Mouse (Mus musculus): ENCODE measurements around the gene Eno4. TPM values are rescaled to one million over a fixed set of nuclear protein-coding genes. Genes with fewer than 3 reads are reported as not detected.

The Eno4 gene
- polyA plus RNA-seq, 1 experiment from 2014 or later: 1.1 TPM

DNA sequence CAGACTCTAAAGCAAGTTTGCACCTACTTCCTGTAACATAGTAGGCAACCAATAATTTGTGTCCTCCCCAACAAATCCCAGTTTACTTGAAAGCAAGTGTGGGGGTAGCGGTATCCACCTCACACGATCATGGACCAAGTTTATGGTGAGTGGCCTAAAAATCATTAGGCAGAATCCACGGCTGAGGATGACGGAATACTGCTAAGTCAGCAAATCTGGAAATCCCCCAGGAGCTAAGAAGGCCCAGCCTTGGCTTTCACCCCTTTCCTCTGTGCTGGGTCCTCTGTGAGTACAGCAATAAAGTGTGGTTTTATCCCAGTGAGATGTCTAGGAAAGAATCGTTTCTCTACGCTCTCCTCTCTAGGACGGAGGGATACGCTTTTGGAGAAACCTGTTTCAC is 11.6 kb downstream of the Eno4 start:
- ATAC-seq (no peak), DNase-seq (ENCODE audit: low spot score) (no peak)
- no peak overlapping the region for H3K4me3 ChIP-seq (ENCODE audit: low read depth, low read length)
- 0 out of 2 replicates have a peak, but pooled peaks cover 4% of the 10 kb centered on the region for H3K27me3 ChIP-seq (replicated peaks; ENCODE audit: control insufficient read depth, insufficient read depth, low read length)
- no peaks in the 10 kb centered on the region for H3K9me3 ChIP-seq (replicated peaks; ENCODE audit: control insufficient read depth, low read length)
- 91% methylated on average over 8 of the region's 8 CpGs for WGBS
- H3K27ac ChIP-seq (ENCODE audit: low read depth, low read length): no peak overlapping the region
- no peak overlapping the region for H3K9ac ChIP-seq (ENCODE audit: low read length)
- no peak overlapping the region for H3K4me2 ChIP-seq (ENCODE audit: low read length)
- H3K4me1 ChIP-seq (ENCODE audit: control insufficient read depth, insufficient read depth, low read length): no peaks in the 10 kb centered on the region
- no peaks in the 10 kb centered on the region for H3K36me3 ChIP-seq (ENCODE audit: control insufficient read depth, insufficient read depth, low read length)

DNA sequence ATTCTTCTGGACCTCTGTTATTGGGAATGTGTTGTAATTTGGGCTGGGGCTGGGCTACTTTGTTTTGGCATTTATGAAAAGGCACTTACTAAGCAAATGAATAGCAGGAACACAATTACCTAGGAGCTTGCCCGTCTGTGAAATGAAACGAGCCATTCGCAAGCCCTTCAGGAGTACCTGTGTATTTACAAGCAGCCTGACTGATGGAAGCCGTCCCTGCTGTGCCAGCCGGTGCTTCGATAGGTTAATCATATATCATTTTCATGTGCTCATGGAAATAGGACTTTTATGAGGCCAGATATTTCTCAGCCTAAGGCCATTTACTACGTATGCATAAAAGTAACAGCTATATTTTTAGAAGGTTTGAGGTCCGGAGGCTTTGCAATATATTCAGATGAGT is 19.8 kb downstream of the Eno4 start:
- 41% methylated on average over 8 of the region's 8 CpGs for WGBS
- Histone ChIP-seq H3K36me3 (ENCODE audit: control insufficient read depth, insufficient read depth, low read length) (no peaks in the 10 kb centered on the region), H3K4me2 (ENCODE audit: low read length) (no peak overlapping the region), H3K27me3 (replicated peaks; ENCODE audit: control insufficient read depth, insufficient read depth, low read length) (peaks cover 5% of the 10 kb centered on the region; the same call in 1 of the 2 replicates), H3K4me1 (ENCODE audit: control insufficient read depth, insufficient read depth, low read length) (no peaks in the 10 kb centered on the region), H3K4me3 (ENCODE audit: low read depth, low read length) (no peak overlapping the region), H3K9me3 (replicated peaks; ENCODE audit: control insufficient read depth, low read length) (no peaks in the 10 kb centered on the region), H3K27ac (ENCODE audit: low read depth, low read length) (no peak overlapping the region), H3K9ac (ENCODE audit: low read length) (no peak overlapping the region)
- ATAC-seq (no peak), DNase-seq (ENCODE audit: low spot score) (no peak)

GRCm38 (mm10) chr19:58968731-58969506 is 25.7 kb downstream of the Eno4 start:
- DNase-seq (ENCODE audit: low spot score): peak; percentile 66
- H3K36me3 ChIP-seq (ENCODE audit: control insufficient read depth, insufficient read depth, low read length): no peaks in the 10 kb centered on the region
- H3K4me1 ChIP-seq (ENCODE audit: control insufficient read depth, insufficient read depth, low read length): 0 out of 2 replicates have a peak, but pooled peaks cover 8% of the 10 kb centered on the region
- no peak overlapping the region for H3K27ac ChIP-seq (ENCODE audit: low read depth, low read length)
- H3K4me3 ChIP-seq (ENCODE audit: low read depth, low read length): no peak overlapping the region
- no peaks in the 10 kb centered on the region for H3K9me3 ChIP-seq (replicated peaks; ENCODE audit: control insufficient read depth, low read length)
- no peak overlapping the region for H3K9ac ChIP-seq (ENCODE audit: low read length)
- 7% methylated on average over 15 of the region's 15 CpGs for WGBS
- 0 out of 2 replicates have a peak, but pooled peaks cover 12% of the 10 kb centered on the region for H3K27me3 ChIP-seq (replicated peaks; ENCODE audit: control insufficient read depth, insufficient read depth, low read length)
- peak overlapping the region; percentile 18; the same call in 1 of the 2 replicates for H3K4me2 ChIP-seq (ENCODE audit: low read length)
- peak; percentile 73; the same call in 1 of the 2 replicates for ATAC-seq

DNA sequence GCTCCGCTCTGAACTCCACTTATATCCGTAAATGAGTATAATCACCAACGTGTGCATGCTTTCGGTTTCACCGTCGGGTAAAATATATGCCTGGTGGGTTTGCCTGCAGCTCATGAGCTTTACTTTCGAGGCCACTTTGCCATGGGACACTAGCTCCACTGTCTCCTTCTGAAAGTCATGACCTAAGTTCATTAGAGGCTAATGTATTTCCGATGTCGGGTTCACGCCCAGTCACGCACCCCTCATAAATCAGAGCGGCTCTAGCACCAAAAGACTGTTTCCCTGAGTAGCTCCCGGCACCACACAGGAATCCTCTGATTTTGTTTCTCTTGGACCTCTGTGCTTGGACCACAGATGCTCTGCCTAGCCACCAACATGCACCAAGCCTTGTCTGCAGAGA is 27.6 kb downstream of the Eno4 start:
- ATAC-seq: no peak
- Histone ChIP-seq H3K9me3 (replicated peaks; ENCODE audit: control insufficient read depth, low read length) (no peaks in the 10 kb centered on the region), H3K27me3 (replicated peaks; ENCODE audit: control insufficient read depth, insufficient read depth, low read length) (0 out of 2 replicates have a peak, but pooled peaks cover 12% of the 10 kb centered on the region), H3K4me1 (ENCODE audit: control insufficient read depth, insufficient read depth, low read length) (0 out of 2 replicates have a peak, but pooled peaks cover 8% of the 10 kb centered on the region), H3K4me3 (ENCODE audit: low read depth, low read length) (no peak overlapping the region), H3K4me2 (ENCODE audit: low read length) (no peak overlapping the region), H3K27ac (ENCODE audit: low read depth, low read length) (no peak overlapping the region), H3K36me3 (ENCODE audit: control insufficient read depth, insufficient read depth, low read length) (0 out of 2 replicates have a peak, but pooled peaks cover 5% of the 10 kb centered on the region), H3K9ac (ENCODE audit: low read length) (no peak overlapping the region)
- no peak for DNase-seq (ENCODE audit: low spot score)
- WGBS: 91% methylated on average over 13 of the region's 13 CpGs

- ATAC-seq (no peak), DNase-seq (ENCODE audit: low spot score) (no peak)
- 86% methylated on average over 8 of the region's 8 CpGs for WGBS
- H3K27ac ChIP-seq (ENCODE audit: low read depth, low read length): no peak overlapping the region
- H3K4me3 ChIP-seq (ENCODE audit: low read depth, low read length): no peak overlapping the region
- no peaks in the 10 kb centered on the region for H3K9me3 ChIP-seq (replicated peaks; ENCODE audit: control insufficient read depth, low read length)
- 0 out of 2 replicates have a peak, but pooled peaks cover 9% of the 10 kb centered on the region for H3K27me3 ChIP-seq (replicated peaks; ENCODE audit: control insufficient read depth, insufficient read depth, low read length)
- no peak overlapping the region for H3K4me2 ChIP-seq (ENCODE audit: low read length)
- H3K4me1 ChIP-seq (ENCODE audit: control insufficient read depth, insufficient read depth, low read length): peaks cover 10% of the 10 kb centered on the region; the same call in 1 of the 2 replicates
- H3K36me3 ChIP-seq (ENCODE audit: control insufficient read depth, insufficient read depth, low read length): 0 out of 2 replicates have a peak, but pooled peaks cover 5% of the 10 kb centered on the region
- H3K9ac ChIP-seq (ENCODE audit: low read length): no peak overlapping the region
Measured at GRCm38 (mm10) chr19:58974126-58974525, 30.9 kb downstream of the Eno4 start.

DNA sequence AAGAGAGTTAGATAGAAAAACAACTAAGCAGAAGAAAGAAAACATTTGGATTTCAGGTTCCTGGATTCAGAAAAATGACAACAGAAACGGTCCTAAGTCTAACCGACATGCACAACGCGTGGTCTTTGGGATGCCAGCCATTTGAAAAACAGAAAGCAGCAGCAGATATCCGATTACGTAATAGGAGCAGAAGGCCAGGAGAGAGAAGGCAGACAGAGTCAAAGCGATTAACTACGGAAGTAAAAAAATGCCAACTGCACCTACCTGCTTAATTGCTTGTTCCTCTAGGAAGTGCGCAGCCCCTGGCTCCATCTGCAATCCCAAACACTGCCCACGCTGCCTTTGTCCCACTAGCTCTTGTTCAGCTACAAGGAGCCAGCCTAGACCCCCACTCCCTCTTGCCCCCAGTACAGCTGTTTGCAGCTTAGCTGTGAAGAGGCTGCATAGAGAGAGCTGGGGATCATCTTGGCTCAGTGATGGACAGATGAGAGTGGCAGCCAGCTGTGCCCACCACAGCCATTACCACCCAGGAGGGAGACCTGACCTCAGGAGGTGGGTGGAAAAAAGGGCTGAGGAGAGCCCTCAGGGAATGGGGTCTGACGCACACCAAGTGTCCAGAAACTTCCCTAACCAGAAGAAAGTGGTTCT is 32.1 kb downstream of the Eno4 start:
- no peak for ATAC-seq
- 81% methylated on average over 11 of the region's 11 CpGs for WGBS
- 0 out of 2 replicates have a peak, but pooled peaks cover 9% of the 10 kb centered on the region for H3K27me3 ChIP-seq (replicated peaks; ENCODE audit: control insufficient read depth, insufficient read depth, low read length)

GRCm38 (mm10) chr19:58978401-58979171 is 35.4 kb downstream of the Eno4 start:
- H3K27ac ChIP-seq (ENCODE audit: low read depth, low read length): no peak overlapping the region
- no peaks in the 10 kb centered on the region for H3K9me3 ChIP-seq (replicated peaks; ENCODE audit: control insufficient read depth, low read length)
- DNase-seq (ENCODE audit: low spot score) (peak; percentile 44), ATAC-seq (peak; percentile 37; the same call in 1 of the 2 replicates)
- H3K36me3 ChIP-seq (ENCODE audit: control insufficient read depth, insufficient read depth, low read length): 0 out of 2 replicates have a peak, but pooled peaks cover 7% of the 10 kb centered on the region
- no peak overlapping the region for H3K4me2 ChIP-seq (ENCODE audit: low read length)
- 0 out of 2 replicates have a peak, but pooled peaks cover 9% of the 10 kb centered on the region for H3K27me3 ChIP-seq (replicated peaks; ENCODE audit: control insufficient read depth, insufficient read depth, low read length)
- H3K4me3 ChIP-seq (ENCODE audit: low read depth, low read length): no peak overlapping the region
- peaks cover 22% of the 10 kb centered on the region for H3K4me1 ChIP-seq (ENCODE audit: control insufficient read depth, insufficient read depth, low read length)
- 28% methylated on average over 11 of the region's 11 CpGs for WGBS
- no peak overlapping the region for H3K9ac ChIP-seq (ENCODE audit: low read length)

More for the DNA sequence above, 32.1 kb downstream of the Eno4 start:
- no peak overlapping the region for H3K27ac ChIP-seq (ENCODE audit: low read depth, low read length)
- no peaks in the 10 kb centered on the region for H3K9me3 ChIP-seq (replicated peaks; ENCODE audit: control insufficient read depth, low read length)
- no peak overlapping the region for H3K4me2 ChIP-seq (ENCODE audit: low read length)
- DNase-seq (ENCODE audit: low spot score): no peak
- peaks cover 19% of the 10 kb centered on the region for H3K4me1 ChIP-seq (ENCODE audit: control insufficient read depth, insufficient read depth, low read length)
- H3K9ac ChIP-seq (ENCODE audit: low read length): no peak overlapping the region
- H3K36me3 ChIP-seq (ENCODE audit: control insufficient read depth, insufficient read depth, low read length): 0 out of 2 replicates have a peak, but pooled peaks cover 5% of the 10 kb centered on the region
- no peak overlapping the region for H3K4me3 ChIP-seq (ENCODE audit: low read depth, low read length)

DNA sequence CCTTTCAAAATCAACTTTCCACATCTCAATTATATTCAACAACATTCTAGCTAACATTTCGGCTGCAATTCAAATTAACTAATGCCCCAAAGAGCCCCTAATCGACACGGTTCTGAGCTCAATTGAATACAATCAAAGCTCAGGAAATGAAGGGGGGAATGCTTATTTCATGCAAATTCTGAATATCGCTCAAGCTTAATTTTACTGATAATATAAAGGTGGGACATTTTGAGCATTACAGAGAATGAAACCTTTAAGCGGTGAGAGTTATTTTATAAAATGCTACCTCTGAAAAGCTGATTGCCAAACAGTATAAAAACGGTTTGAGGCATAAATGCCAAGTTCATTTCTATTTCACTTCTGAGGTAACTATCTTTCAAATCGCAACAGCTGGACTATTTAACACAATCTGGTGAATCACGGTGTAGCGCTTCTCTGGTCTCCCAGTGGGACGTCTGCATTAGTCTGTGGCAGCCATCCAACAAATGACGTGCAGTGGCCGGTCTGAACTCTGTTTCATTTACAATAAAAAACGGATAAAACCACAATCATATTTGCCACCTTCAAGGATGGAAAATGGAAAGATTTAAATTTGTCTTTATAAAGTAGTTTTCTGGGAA is 36.3 kb downstream of the Eno4 start:
- no peak overlapping the region for H3K4me3 ChIP-seq (ENCODE audit: low read depth, low read length)
- no peak overlapping the region for H3K27ac ChIP-seq (ENCODE audit: low read depth, low read length)
- WGBS: 11% methylated on average over 13 of the region's 13 CpGs

More for the DNA sequence above, 36.3 kb downstream of the Eno4 start:
- Histone ChIP-seq H3K4me2 (ENCODE audit: low read length) (peak overlapping the region; percentile 33), H3K36me3 (ENCODE audit: control insufficient read depth, insufficient read depth, low read length) (0 out of 2 replicates have a peak, but pooled peaks cover 5% of the 10 kb centered on the region), H3K9me3 (replicated peaks; ENCODE audit: control insufficient read depth, low read length) (no peaks in the 10 kb centered on the region), H3K27me3 (replicated peaks; ENCODE audit: control insufficient read depth, insufficient read depth, low read length) (peaks cover 12% of the 10 kb centered on the region; the same call in 1 of the 2 replicates), H3K9ac (ENCODE audit: low read length) (no peak overlapping the region), H3K4me1 (ENCODE audit: control insufficient read depth, insufficient read depth, low read length) (peaks cover 22% of the 10 kb centered on the region)
- 0 out of 2 replicates have a peak, but pooled peaks have one; percentile 57 for ATAC-seq
- DNase-seq (ENCODE audit: low spot score): peak; percentile 82

All from forebrain, embryonic 14.5 days (tissue).